In the genomic region with DNA sequence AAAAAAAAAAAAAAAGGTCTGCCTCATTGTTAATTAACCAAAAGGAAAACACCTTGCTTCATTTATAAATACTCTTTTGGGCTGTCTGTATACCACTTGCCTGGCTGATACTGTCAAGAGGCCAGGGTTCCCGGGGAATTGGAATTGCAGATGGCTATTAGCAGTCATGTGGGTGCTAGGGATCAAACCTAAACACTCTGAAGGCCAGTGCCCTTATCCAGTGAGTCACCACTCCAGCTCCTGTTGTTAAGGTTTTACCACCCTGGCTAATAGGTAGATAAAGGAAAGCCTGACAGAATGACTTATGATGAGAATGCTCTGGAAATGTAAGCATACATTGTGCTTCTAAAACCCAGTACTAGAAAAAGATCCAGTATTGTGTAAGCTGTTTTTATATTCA, we compare ENCODE assay signal across 24 mouse cellular contexts. TPM values are rescaled to one million over a fixed set of nuclear protein-coding genes. Genes with fewer than 3 reads are reported as not detected.
DNase-seq lines count a peak whose midpoint lies in the region; ATAC-seq and TF ChIP-seq lines count a peak whose summit lies in the region.
"Had no signal": no experiment of that assay in that cellular context is flagged by ENCODE, and none has a peak within 500 bp of the region (broad histone marks: within the 10 kb centered on the region; RNA-seq: fewer than 3 reads in every experiment).

No protein-coding gene starts in this region.

- DNase-seq in heart, adult 11 months = peak; percentile 35
- DNase-seq in heart, adult 2 months = no peak
- no peak for DNase-seq in CH12.LX (ENCODE audit: extremely low read depth)
- DNase-seq in Muller cell, postnatal 12 days (ENCODE audit: inconsistent ontology term) = no peak
- no peak for DNase-seq in adrenal gland, postnatal 36 days
- DNase-seq: adrenal gland, adult 8-10 months; adrenal gland, postnatal 25 days; B cell, adult 2 months; cerebellum, adult 11-12 months; cerebellum, adult 2 months; cerebellum, adult 9-10 months; cerebellum, postnatal 10 days; cerebellum, postnatal 25 days; forebrain, postnatal 0 days had no signal

- H3K27ac ChIP-seq in heart, adult 2 months = no peak overlapping the region
- no peak overlapping the region for H3K27ac ChIP-seq in CH12.LX (ENCODE audit: insufficient read depth, low read depth)
- H3K27ac ChIP-seq in intestine, embryonic 15.5 days = no peak overlapping the region
- H3K27ac ChIP-seq in intestine, postnatal 0 days (ENCODE audit: low read depth, low read length) = no peak overlapping the region
- H3K27ac ChIP-seq in hindbrain, embryonic 13.5 days = no peak overlapping the region
- H3K27ac ChIP-seq: embryonic facial prominence, embryonic 10.5 days; embryonic facial prominence, embryonic 12.5 days; forebrain, embryonic 13.5 days; forebrain, embryonic 15.5 days had no signal

- in situ Hi-C loops in CH12.LX (cut with MboI; ENCODE audit: low pct_ligation_motif_present, low pct_unique_long_range_greater_than_20kb, low sequenced_read_pairs) = no loop called here

- dilution Hi-C loops in CH12.LX (cut with MboI; ENCODE audit: extremely low pct_ligation_motif_present, extremely low pct_unique_long_range_greater_than_20kb, low sequenced_read_pairs) = no loop called here

- TF ChIP-seq EP300 in heart, adult 2 months (IDR thresholded peaks at IDR 0.05; ENCODE audit: insufficient read depth, low read depth, low read length) = no peak
- no peak for TF ChIP-seq EP300 in CH12.LX (IDR thresholded peaks at IDR 0.05; ENCODE audit: low read length)

- no peaks in the 10 kb centered on the region for H3K79me2 ChIP-seq in heart, adult 2 months (replicated peaks; ENCODE audit: control insufficient read depth, insufficient read depth, low read length)
- peaks cover 13% of the 10 kb centered on the region for H3K79me2 ChIP-seq in CH12.LX (replicated peaks; ENCODE audit: control insufficient read depth, extremely low read depth, insufficient read depth, poor library complexity, severe bottlenecking)

- 82% methylated on average over 1 of the region's 1 CpGs for WGBS in heart, adult 2 months
- 6% methylated on average over 1 of the region's 1 CpGs for WGBS in intestine, embryonic 15.5 days
- 24% methylated on average over 1 of the region's 1 CpGs for WGBS in intestine, postnatal 0 days
- 95% methylated on average over 1 of the region's 1 CpGs for WGBS in hindbrain, embryonic 13.5 days

- peak; percentile 88 for ATAC-seq in intestine, embryonic 15.5 days
- peak; percentile 90 for ATAC-seq in intestine, postnatal 0 days
- no peak for ATAC-seq in hindbrain, embryonic 13.5 days (ENCODE audit: low FRiP score)
- ATAC-seq: activated CD4-positive, CD25-positive, alpha-beta regulatory T cell, adult 4 months; CD4-positive, CD25-positive, alpha-beta regulatory T cell, adult 4 months; forebrain, embryonic 13.5 days; forebrain, embryonic 15.5 days; forebrain, postnatal 0 days; Patski had no signal

- H3K4me2 ChIP-seq in CH12.LX (ENCODE audit: insufficient read depth, low read depth, poor library complexity, severe bottlenecking) = no peak overlapping the region
- no peak overlapping the region for H3K4me2 ChIP-seq in intestine, embryonic 15.5 days (replicated peaks)
- no peak overlapping the region for H3K4me2 ChIP-seq in intestine, postnatal 0 days (replicated peaks; ENCODE audit: low read depth)
- H3K4me2 ChIP-seq in hindbrain, embryonic 13.5 days = no peak overlapping the region
- H3K4me2 ChIP-seq: embryonic facial prominence, embryonic 12.5 days; forebrain, embryonic 13.5 days; forebrain, embryonic 15.5 days had no signal

- no peak for TF ChIP-seq CTCF in heart, adult 2 months (IDR thresholded peaks at IDR 0.05)
- no peak for TF ChIP-seq CTCF in CH12.LX (conservative IDR thresholded peaks at IDR 0.05 in 1 of 2, IDR thresholded peaks at IDR 0.05 in 1 of 2; ENCODE audit: low read depth in 2 of 2, low read length in 2 of 2)
- no peak for TF ChIP-seq CTCF in intestine, postnatal 0 days (IDR thresholded peaks at IDR 0.05; ENCODE audit: low read depth)

- no peak overlapping the region for H3K9ac ChIP-seq in heart, adult 2 months (ENCODE audit: low read depth, low read length)
- H3K9ac ChIP-seq in CH12.LX (ENCODE audit: insufficient read depth, low read depth) = no peak overlapping the region
- no peak overlapping the region for H3K9ac ChIP-seq in intestine, embryonic 15.5 days
- no peak overlapping the region for H3K9ac ChIP-seq in intestine, postnatal 0 days (ENCODE audit: low read depth, low read length)
- no peak overlapping the region for H3K9ac ChIP-seq in hindbrain, embryonic 13.5 days
- H3K9ac ChIP-seq: embryonic facial prominence, embryonic 12.5 days; forebrain, embryonic 13.5 days; forebrain, embryonic 15.5 days; forebrain, postnatal 0 days had no signal

- intact Hi-C loops in heart, adult 2 months (cut with DNase I) = no loop called here

- H3K36me3 ChIP-seq in heart, adult 2 months (ENCODE audit: control insufficient read depth, insufficient read depth, low read length) = no peaks in the 10 kb centered on the region
- peaks cover 18 to 49% of the 10 kb centered on the region in 2 experiments for H3K36me3 ChIP-seq in CH12.LX (replicated peaks in 1 of 2; ENCODE audit: control insufficient read depth in 1 of 2, insufficient read depth in 1 of 2, low read length in 1 of 2)
- 0 out of 2 replicates have a peak, but pooled peaks cover 3% of the 10 kb centered on the region for H3K36me3 ChIP-seq in intestine, embryonic 15.5 days
- H3K36me3 ChIP-seq in intestine, postnatal 0 days (ENCODE audit: control insufficient read depth, insufficient read depth) = no peaks in the 10 kb centered on the region
- peaks cover 5% of the 10 kb centered on the region; the same call in 1 of the 2 replicates for H3K36me3 ChIP-seq in hindbrain, embryonic 13.5 days

- TF ChIP-seq RAD21 in CH12.LX (IDR thresholded peaks at IDR 0.05; ENCODE audit: low read depth, low read length) = no peak

- H3K4me3 ChIP-seq in heart, adult 2 months = no peak overlapping the region
- H3K4me3 ChIP-seq in CH12.LX (replicated peaks in 1 of 3; ENCODE audit: low read depth in 2 of 3, low read length in 2 of 3, poor library complexity in 1 of 3) = no peak overlapping the region
- H3K4me3 ChIP-seq in intestine, embryonic 15.5 days (replicated peaks) = no peak overlapping the region
- H3K4me3 ChIP-seq in intestine, postnatal 0 days (ENCODE audit: low read depth, low read length) = no peak overlapping the region
- H3K4me3 ChIP-seq in hindbrain, embryonic 13.5 days = no peak overlapping the region
- H3K4me3 ChIP-seq: embryonic facial prominence, embryonic 10.5 days; embryonic facial prominence, embryonic 12.5 days; forebrain, embryonic 13.5 days; forebrain, embryonic 15.5 days had no signal

- no peaks in the 10 kb centered on the region for H3K4me1 ChIP-seq in heart, adult 2 months (ENCODE audit: control insufficient read depth, insufficient read depth, low read length)
- peaks cover 2 to 20% of the 10 kb centered on the region in 2 experiments for H3K4me1 ChIP-seq in CH12.LX (ENCODE audit: control insufficient read depth in 1 of 2, insufficient read depth in 2 of 2)
- no peaks in the 10 kb centered on the region for H3K4me1 ChIP-seq in intestine, embryonic 15.5 days (replicated peaks)
- H3K4me1 ChIP-seq in intestine, postnatal 0 days (replicated peaks; ENCODE audit: control insufficient read depth, insufficient read depth, low read length) = no peaks in the 10 kb centered on the region
- H3K4me1 ChIP-seq in hindbrain, embryonic 13.5 days (replicated peaks) = no peaks in the 10 kb centered on the region
- H3K4me1 ChIP-seq: embryonic facial prominence, embryonic 10.5 days; embryonic facial prominence, embryonic 12.5 days; forebrain, embryonic 13.5 days; forebrain, embryonic 15.5 days had no signal

- no peak for TF ChIP-seq POLR2A in heart, adult 2 months (IDR thresholded peaks at IDR 0.05; ENCODE audit: insufficient read depth, low read depth, low read length)
- TF ChIP-seq POLR2A in CH12.LX (IDR thresholded peaks at IDR 0.05; ENCODE audit: low read depth, low read length) = no peak; the same call in 1 of the 2 replicates

- H3K27me3 ChIP-seq in heart, adult 2 months (ENCODE audit: control insufficient read depth, insufficient read depth, low read length) = no peaks in the 10 kb centered on the region
- no peaks in the 10 kb centered on the region for H3K27me3 ChIP-seq in CH12.LX (replicated peaks)
- H3K27me3 ChIP-seq in intestine, embryonic 15.5 days (replicated peaks) = no peaks in the 10 kb centered on the region
- H3K27me3 ChIP-seq in intestine, postnatal 0 days (replicated peaks; ENCODE audit: control insufficient read depth, insufficient read depth, low read length) = no peaks in the 10 kb centered on the region
- H3K27me3 ChIP-seq in hindbrain, embryonic 13.5 days = no peaks in the 10 kb centered on the region
- H3K27me3 ChIP-seq: embryonic facial prominence, embryonic 12.5 days; forebrain, embryonic 13.5 days; forebrain, embryonic 15.5 days; Patski had no signal

- H3K9me3 ChIP-seq in CH12.LX (replicated peaks; ENCODE audit: low read length) = no peaks in the 10 kb centered on the region
- no peaks in the 10 kb centered on the region for H3K9me3 ChIP-seq in intestine, embryonic 15.5 days
- no peaks in the 10 kb centered on the region for H3K9me3 ChIP-seq in intestine, postnatal 0 days (ENCODE audit: control insufficient read depth)
- no peaks in the 10 kb centered on the region for H3K9me3 ChIP-seq in hindbrain, embryonic 13.5 days
- H3K9me3 ChIP-seq: embryonic facial prominence, embryonic 10.5 days; embryonic facial prominence, embryonic 12.5 days; forebrain, embryonic 13.5 days; forebrain, embryonic 15.5 days had no signal

TF ChIP-seq in CH12.LX, 34 proteins besides CTCF, POLR2A, EP300 and RAD21:
- no peak for TF ChIP-seq IRF4 (IDR thresholded peaks at IDR 0.05; ENCODE audit: low read depth, low read length)
- TF ChIP-seq MAFK (IDR thresholded peaks at IDR 0.05; ENCODE audit: insufficient replicate concordance, low read length) = no peak
- TF ChIP-seq POLR2AphosphoS2 (IDR thresholded peaks at IDR 0.05; ENCODE audit: low read depth, low read length) = 0 out of 2 replicates have a peak, but pooled peaks have one; percentile 8

RNA-seq across cellular contexts. Expression of gene Fignl1, which starts 14.1 kb away (rescaled TPM):
- total RNA-seq in heart, adult 2 months (2021) = under 1 TPM; 0.21 to 0.30 TPM
- 0.15 and 1.2 TPM in 2 replicates for polyA plus RNA-seq in heart, adult 2 months (2012; rRNA removed)
- 82.8 and 98.5 TPM in 2 replicates for total RNA-seq in CH12.LX (2012; rRNA removed)
- total RNA-seq in CH12.LX (2014; rRNA removed) = 189 TPM in 2 replicates
- 98.5 and 101 TPM in 2 replicates for polyA plus RNA-seq in CH12.LX (2012; ENCODE audit: insufficient read length, low read depth)
- polyA plus RNA-seq in intestine, embryonic 15.5 days (2015; fragmentation: Nextera tagmentation; extraction: Ambion mirVana) = 46.9 and 52.8 TPM in 2 replicates
- polyA plus RNA-seq in intestine, postnatal 0 days (2015; fragmentation: Nextera tagmentation; extraction: Ambion mirVana) = 8.1 and 8.3 TPM in 2 replicates
- polyA plus RNA-seq in hindbrain, embryonic 13.5 days (2015; fragmentation: Nextera tagmentation; extraction: Ambion mirVana) = 15.4 and 15.5 TPM in 2 replicates
- 1 to 10 TPM; 3.4 to 3.7 TPM for total RNA-seq in adrenal gland, postnatal 36 days (2021)
